Comparison of ENCODE assay signal across 24 mouse cellular contexts in the genomic region with DNA sequence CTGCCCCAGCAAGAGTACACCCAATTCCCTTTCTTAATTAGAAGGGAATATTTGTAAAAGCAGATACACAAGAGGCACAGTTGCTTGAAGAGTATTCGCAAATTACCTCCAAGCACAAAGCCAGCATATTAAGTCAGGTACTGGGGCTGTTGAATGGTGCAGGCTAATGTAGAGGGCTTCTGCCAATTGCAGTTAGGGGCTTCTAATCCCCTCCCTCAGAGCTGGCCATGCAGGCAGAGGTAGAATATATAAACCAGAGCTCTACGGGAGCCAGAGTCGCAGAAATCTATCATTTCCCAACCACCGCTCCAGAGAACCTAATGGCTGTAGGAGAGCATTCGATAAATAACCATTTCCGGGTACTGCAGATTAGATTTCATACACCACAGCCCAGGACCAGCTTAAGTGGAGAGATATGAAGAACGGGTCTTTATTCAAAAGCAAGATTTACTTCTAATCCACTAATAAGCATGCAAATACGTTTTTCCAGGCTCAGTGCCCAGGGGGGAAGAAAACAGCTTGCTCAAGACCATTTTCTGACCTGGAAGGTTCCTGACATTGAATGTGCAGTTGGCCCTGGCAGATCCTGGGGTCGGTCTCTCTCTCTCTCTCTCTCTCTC.
A peak's percentile ranks its signal among the peaks of the same experiment; 100 is the strongest.
DNase-seq lines count a peak whose midpoint lies in the region; ATAC-seq and TF ChIP-seq lines count a peak whose summit lies in the region.
"Had no signal": no experiment of that assay in that cellular context is flagged by ENCODE, and none has a peak within 500 bp of the region (broad histone marks: within the 10 kb centered on the region; RNA-seq: fewer than 3 reads in every experiment).

No protein-coding gene starts in this region.

- H3K27ac ChIP-seq in forebrain, embryonic 15.5 days (replicated peaks): peak overlapping the region; percentile 63
- no peak overlapping the region for H3K27ac ChIP-seq in forebrain, embryonic 10.5 days
- peak overlapping the region; percentile 15 for H3K27ac ChIP-seq in embryonic facial prominence, embryonic 14.5 days (replicated peaks; ENCODE audit: low read depth, low read length)
- peak overlapping the region; percentile 36; the same call in 1 of the 2 replicates for H3K27ac ChIP-seq in hindbrain, postnatal 0 days
- peak overlapping the region; percentile 44 for H3K27ac ChIP-seq in neural tube, embryonic 14.5 days (ENCODE audit: low read depth, low read length)
- H3K27ac ChIP-seq: heart, embryonic 10.5 days; layer of hippocampus, adult 2 months; limb, embryonic 13.5 days; liver, embryonic 13.5 days; lung, embryonic 15.5 days; macrophage; stomach, embryonic 15.5 days had no signal

- H3K36me3 ChIP-seq in forebrain, embryonic 15.5 days: 0 out of 2 replicates have a peak, but pooled peaks cover 3% of the 10 kb centered on the region
- no peaks in the 10 kb centered on the region for H3K36me3 ChIP-seq in forebrain, embryonic 10.5 days (replicated peaks)
- H3K36me3 ChIP-seq in embryonic facial prominence, embryonic 14.5 days (ENCODE audit: control insufficient read depth, insufficient read depth, low read length): no peaks in the 10 kb centered on the region
- H3K36me3 ChIP-seq in hindbrain, postnatal 0 days (ENCODE audit: insufficient read depth, low read length): no peaks in the 10 kb centered on the region
- H3K36me3 ChIP-seq in neural tube, embryonic 14.5 days (ENCODE audit: control insufficient read depth, insufficient read depth, low read length): no peaks in the 10 kb centered on the region
- H3K36me3 ChIP-seq: lung, embryonic 15.5 days had no signal

- 0 out of 2 replicates have a peak overlapping the region, but pooled peaks have one; percentile 3 for H3K9ac ChIP-seq in forebrain, embryonic 15.5 days (replicated peaks)
- no peak overlapping the region for H3K9ac ChIP-seq in embryonic facial prominence, embryonic 14.5 days (ENCODE audit: low read depth, low read length)
- H3K9ac ChIP-seq in hindbrain, postnatal 0 days (replicated peaks; ENCODE audit: low read length): no peak overlapping the region
- H3K9ac ChIP-seq in neural tube, embryonic 14.5 days (replicated peaks; ENCODE audit: low read depth, low read length): no peak overlapping the region
- H3K9ac ChIP-seq: limb, embryonic 13.5 days; liver, embryonic 13.5 days; lung, embryonic 15.5 days; stomach, embryonic 15.5 days had no signal

- ATAC-seq in forebrain, embryonic 15.5 days (replicated peaks): 0 out of 2 replicates have a peak, but pooled peaks have one; percentile 14
- peak; percentile 50; the same call in 1 of the 2 replicates for ATAC-seq in embryonic facial prominence, embryonic 14.5 days (ENCODE audit: low read depth)
- no peak for ATAC-seq in hindbrain, postnatal 0 days
- ATAC-seq in neural tube, embryonic 14.5 days (ENCODE audit: low read depth): no peak

- H3K4me1 ChIP-seq in forebrain, embryonic 15.5 days: peaks cover 7% of the 10 kb centered on the region
- H3K4me1 ChIP-seq in forebrain, embryonic 10.5 days: peaks cover 17% of the 10 kb centered on the region
- H3K4me1 ChIP-seq in embryonic facial prominence, embryonic 14.5 days (ENCODE audit: control insufficient read depth, insufficient read depth, low read length): peaks cover 10% of the 10 kb centered on the region; the same call in 1 of the 2 replicates
- H3K4me1 ChIP-seq in hindbrain, postnatal 0 days (ENCODE audit: insufficient read depth, low read length): no peaks in the 10 kb centered on the region
- H3K4me1 ChIP-seq in neural tube, embryonic 14.5 days (ENCODE audit: control insufficient read depth, insufficient read depth, low read length): no peaks in the 10 kb centered on the region
- H3K4me1 ChIP-seq: liver, embryonic 13.5 days; stomach, embryonic 15.5 days had no signal

- no peak for TF ChIP-seq CTCF in hindbrain, postnatal 0 days (IDR thresholded peaks at IDR 0.05; ENCODE audit: low read depth)

- WGBS in forebrain, embryonic 15.5 days: 49% methylated on average over 9 of the region's 9 CpGs
- WGBS in forebrain, embryonic 10.5 days: 79% methylated on average over 9 of the region's 9 CpGs
- 50% methylated on average over 8 of the region's 9 CpGs for WGBS in embryonic facial prominence, embryonic 14.5 days
- 48% methylated on average over 9 of the region's 9 CpGs for whole genome bisulfite sequencing in hindbrain, postnatal 0 days
- WGBS in neural tube, embryonic 14.5 days: 45% methylated on average over 9 of the region's 9 CpGs

- no peak overlapping the region for H3K4me2 ChIP-seq in forebrain, embryonic 15.5 days (replicated peaks)
- H3K4me2 ChIP-seq in embryonic facial prominence, embryonic 14.5 days (ENCODE audit: low read depth, low read length): no peak overlapping the region
- H3K4me2 ChIP-seq in hindbrain, postnatal 0 days (ENCODE audit: low read depth, low read length): no peak overlapping the region
- H3K4me2 ChIP-seq in neural tube, embryonic 14.5 days (ENCODE audit: low read depth, low read length): no peak overlapping the region
- H3K4me2 ChIP-seq: limb, embryonic 13.5 days; liver, embryonic 13.5 days; lung, embryonic 15.5 days; stomach, embryonic 15.5 days had no signal

- H3K4me3 ChIP-seq in forebrain, embryonic 15.5 days: no peak overlapping the region
- no peak overlapping the region for H3K4me3 ChIP-seq in forebrain, embryonic 10.5 days
- no peak overlapping the region for H3K4me3 ChIP-seq in embryonic facial prominence, embryonic 14.5 days (ENCODE audit: low read depth, low read length)
- no peak overlapping the region for H3K4me3 ChIP-seq in hindbrain, postnatal 0 days (ENCODE audit: low read length)
- H3K4me3 ChIP-seq in neural tube, embryonic 14.5 days (ENCODE audit: low read depth, low read length): no peak overlapping the region
- H3K4me3 ChIP-seq: heart, embryonic 10.5 days; layer of hippocampus, adult 2 months; limb, embryonic 13.5 days; liver, embryonic 13.5 days; lung, embryonic 15.5 days; stomach, embryonic 15.5 days had no signal

- no peaks in the 10 kb centered on the region for H3K27me3 ChIP-seq in forebrain, embryonic 15.5 days
- no peaks in the 10 kb centered on the region for H3K27me3 ChIP-seq in forebrain, embryonic 10.5 days (ENCODE audit: poor library complexity, severe bottlenecking)
- H3K27me3 ChIP-seq in embryonic facial prominence, embryonic 14.5 days (replicated peaks; ENCODE audit: control insufficient read depth, insufficient read depth, low read length): no peaks in the 10 kb centered on the region
- no peaks in the 10 kb centered on the region for H3K27me3 ChIP-seq in hindbrain, postnatal 0 days (ENCODE audit: insufficient read depth, low read length)
- H3K27me3 ChIP-seq in neural tube, embryonic 14.5 days (ENCODE audit: control insufficient read depth, insufficient read depth, low read length): no peaks in the 10 kb centered on the region
- H3K27me3 ChIP-seq: CH12.LX; limb, embryonic 13.5 days; liver, embryonic 13.5 days; lung, embryonic 15.5 days; stomach, embryonic 15.5 days had no signal

- no peak for DNase-seq in forebrain, embryonic 10.5 days (ENCODE audit: extremely low spot score, low spot score)
- DNase-seq in embryonic facial prominence, embryonic 14.5 days (ENCODE audit: low spot score): peak; percentile 75
- peak; percentile 32 for DNase-seq in hindbrain, postnatal 0 days (ENCODE audit: low spot score)
- DNase-seq in heart, adult 8-10 months (ENCODE audit: low spot score): no peak
- no peak for DNase-seq in frontal cortex, postnatal 10 days (ENCODE audit: low spot score in 2 of 2)
- DNase-seq: adrenal gland, postnatal 25 days; cerebellum, adult 11-12 months; cerebellum, postnatal 25 days; gastrocnemius, postnatal 36 days; kidney, adult 11 months; kidney, postnatal 14 days; layer of hippocampus, postnatal 36 days; liver, embryonic 13.5 days; thymus, adult 18-20 months; thymus, postnatal 4 days had no signal

- H3K9me3 ChIP-seq in forebrain, embryonic 15.5 days: peaks cover 6% of the 10 kb centered on the region; the same call in 1 of the 2 replicates
- H3K9me3 ChIP-seq in forebrain, embryonic 10.5 days: peaks cover 14% of the 10 kb centered on the region; the same call in 1 of the 2 replicates
- peaks cover 12% of the 10 kb centered on the region for H3K9me3 ChIP-seq in embryonic facial prominence, embryonic 14.5 days (ENCODE audit: control insufficient read depth, low read length)
- H3K9me3 ChIP-seq in hindbrain, postnatal 0 days (ENCODE audit: low read length): no peaks in the 10 kb centered on the region
- peaks cover 5% of the 10 kb centered on the region; the same call in 1 of the 2 replicates for H3K9me3 ChIP-seq in neural tube, embryonic 14.5 days (ENCODE audit: control insufficient read depth, low read length)
- H3K9me3 ChIP-seq: lung, embryonic 15.5 days; stomach, embryonic 15.5 days had no signal

Comparison
In these comparisons a context has a peak if more than half of its experiments do, and no peak if none do; other contexts are left out.
1. ATAC-seq: peak in forebrain, embryonic 15.5 days (single experiment) and embryonic facial prominence, embryonic 14.5 days (single experiment); none in hindbrain, postnatal 0 days (single experiment) and neural tube, embryonic 14.5 days (single experiment).
2. DNase-seq: peak in embryonic facial prominence, embryonic 14.5 days (single experiment) and hindbrain, postnatal 0 days (single experiment); none in forebrain, embryonic 10.5 days (single experiment), heart, adult 8-10 months (single experiment) and frontal cortex, postnatal 10 days (0 of 2).